Mouse (Mus musculus): Measurements from ENCODE around the gene Atp8a2. TPM values are rescaled to one million over a fixed set of nuclear protein-coding genes. Genes with fewer than 3 reads are reported as not detected.
"Not testable (repeated sequence)": the region's sequence is repeated elsewhere in the genome, so short reads cannot be mapped to it uniquely, and the experiment has no call there.

Atp8a2 gene
- total RNA-seq, 1 experiment from 2014 or later = 0.57 TPM

DNA sequence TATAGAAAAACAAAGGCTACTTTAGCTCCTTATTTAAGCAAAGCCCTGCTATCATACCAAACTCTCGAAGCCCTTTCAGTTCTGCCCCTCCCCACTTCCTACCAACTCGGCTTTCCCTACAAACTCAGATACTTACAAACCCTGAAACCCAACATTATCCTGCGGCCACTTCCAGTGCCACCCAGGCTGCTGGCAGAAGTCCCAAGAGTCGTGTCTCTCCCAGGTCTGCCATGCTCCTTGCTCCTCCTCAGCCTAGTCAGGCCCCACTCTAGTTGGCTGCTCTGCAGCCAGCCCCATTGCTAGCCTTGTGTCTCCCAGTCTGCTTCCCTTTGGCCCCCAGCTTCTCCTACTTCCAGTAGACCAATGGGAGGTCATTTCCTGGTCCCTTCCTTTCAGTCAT lies 451.3 kb downstream of the Atp8a2 start:
- no peak for ATAC-seq (replicated peaks; ENCODE audit: insufficient number of reproducible peaks, low FRiP score, low TSS enrichment, poor library complexity, severe bottlenecking)

DNA sequence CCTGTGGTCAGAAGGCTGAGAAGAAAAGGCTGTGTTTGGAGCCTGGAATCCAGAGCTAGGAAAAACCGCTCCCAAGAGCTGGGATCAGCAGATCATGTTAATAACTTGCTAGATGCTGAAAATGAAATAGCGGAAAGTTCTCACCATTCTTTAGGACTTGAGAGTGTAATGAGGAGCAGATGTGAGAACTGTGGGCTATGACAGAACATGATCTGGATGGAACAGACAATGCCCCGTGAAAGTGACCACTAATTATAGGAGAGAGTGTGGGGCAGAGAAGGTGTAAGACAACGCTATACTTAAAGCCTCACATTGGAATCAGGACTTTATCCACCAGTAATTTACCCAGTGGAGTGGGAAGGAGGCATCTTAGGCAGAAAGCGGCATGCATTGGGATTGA lies 455.2 kb downstream of the Atp8a2 start:
- ATAC-seq (replicated peaks; ENCODE audit: insufficient number of reproducible peaks, low FRiP score, low TSS enrichment, poor library complexity, severe bottlenecking) = no peak

DNA sequence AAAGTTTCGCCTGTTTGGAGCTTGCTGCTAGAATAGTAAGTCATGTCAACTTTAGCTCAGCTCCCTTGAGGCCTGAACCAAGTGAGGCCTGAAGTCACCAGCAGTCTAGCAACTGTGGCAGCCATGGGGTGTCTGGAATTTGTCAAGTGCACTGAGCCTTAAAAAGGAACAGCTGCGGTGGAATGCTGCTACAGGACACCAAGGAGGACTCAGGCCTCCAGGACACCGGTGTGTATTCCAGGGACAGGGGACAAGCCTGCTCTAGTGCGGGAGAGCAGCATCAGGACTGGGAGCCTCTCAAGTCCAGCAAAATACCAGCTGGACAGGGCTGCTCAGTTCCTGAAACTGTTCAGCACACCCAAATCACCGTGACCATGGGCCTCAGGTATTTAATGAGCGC lies 457.5 kb downstream of the Atp8a2 start:
- ATAC-seq (replicated peaks; ENCODE audit: insufficient number of reproducible peaks, low FRiP score, low TSS enrichment, poor library complexity, severe bottlenecking) = no peak

DNA sequence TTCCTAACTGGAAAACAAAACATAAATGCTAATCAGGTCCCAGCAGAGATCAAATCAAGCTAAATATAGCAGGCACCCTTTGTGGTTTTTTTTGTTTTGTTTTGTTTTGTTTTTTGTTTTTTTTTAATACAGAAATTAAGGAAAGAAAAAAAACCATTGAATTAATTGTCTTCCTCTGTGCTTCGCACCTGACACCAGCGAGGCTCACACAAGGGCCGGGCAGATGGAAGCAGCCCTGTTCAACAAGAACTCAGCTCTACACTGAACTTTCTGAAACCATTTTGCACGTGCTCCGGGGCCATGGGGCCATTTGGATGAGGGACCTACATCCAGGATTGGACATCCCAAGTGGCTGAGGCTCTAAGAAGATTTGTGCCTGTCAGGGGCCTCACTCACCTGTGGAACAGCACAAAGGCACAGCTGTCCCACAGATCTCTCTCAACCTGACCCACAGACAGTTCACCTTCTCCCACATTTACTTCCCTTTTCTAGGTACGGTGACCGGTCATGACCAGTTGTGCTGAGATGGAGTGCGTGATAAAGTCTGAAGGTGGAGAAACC lies 459.2 kb downstream of the Atp8a2 start:
- ATAC-seq (replicated peaks; ENCODE audit: insufficient number of reproducible peaks, low FRiP score, low TSS enrichment, poor library complexity, severe bottlenecking) = no peak

DNA sequence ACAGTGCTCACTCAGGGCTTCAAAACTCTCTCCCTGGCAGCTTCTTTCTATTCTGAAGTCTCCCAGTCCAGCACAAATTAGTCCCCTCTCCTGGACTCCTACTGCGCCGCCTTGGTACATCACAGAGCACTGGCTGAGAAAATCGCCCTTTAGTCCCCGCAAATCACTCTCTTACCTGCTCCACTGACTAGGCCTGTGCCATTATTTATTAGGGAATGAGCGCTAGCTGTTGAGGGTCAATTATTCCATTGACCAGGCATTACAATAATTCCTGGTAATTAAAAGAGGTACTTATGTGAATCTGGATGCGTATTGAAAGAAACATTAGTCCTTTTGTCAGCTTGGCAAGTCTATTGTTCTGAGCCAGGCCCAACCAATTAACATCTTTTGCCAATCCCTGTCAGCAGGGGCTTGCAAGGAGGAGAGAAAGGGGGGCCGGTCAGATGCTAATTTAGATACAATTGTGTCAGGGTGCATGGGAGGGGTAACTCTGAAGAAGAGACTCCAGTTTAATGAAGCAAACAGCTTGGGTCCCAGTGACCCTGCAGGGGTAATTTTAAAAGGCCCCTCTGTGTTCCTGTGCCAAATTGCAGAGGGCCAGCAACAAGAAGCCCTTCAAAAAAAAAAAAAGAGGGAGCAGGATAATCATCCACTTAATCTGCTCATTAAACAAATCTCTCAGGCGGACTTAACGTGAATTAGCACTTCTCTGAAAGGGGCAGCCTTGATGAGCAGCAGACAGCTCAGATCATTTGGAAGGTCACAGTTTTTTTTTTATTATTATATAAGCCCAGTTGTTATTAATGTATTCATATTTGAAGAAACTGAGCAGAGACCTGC lies 459.9 kb downstream of the Atp8a2 start:
- ATAC-seq (replicated peaks; ENCODE audit: insufficient number of reproducible peaks, low FRiP score, low TSS enrichment, poor library complexity, severe bottlenecking) = no peak

DNA sequence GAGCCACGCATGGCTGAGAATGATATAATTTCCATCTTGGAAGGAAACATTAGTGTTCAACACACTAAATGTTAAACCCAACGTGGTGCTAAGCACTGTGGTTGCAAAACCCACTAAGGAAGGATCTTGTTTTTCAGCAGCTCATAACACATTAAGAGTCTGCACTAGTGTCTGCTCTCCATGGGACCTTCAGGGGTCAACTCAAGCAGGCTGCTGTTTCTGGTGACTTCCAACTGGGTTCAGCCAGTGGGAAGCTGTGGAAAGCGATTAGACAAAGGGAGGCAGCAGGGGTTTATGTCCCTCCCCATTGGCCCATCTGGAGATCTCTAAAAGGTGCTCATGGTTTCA lies 467.0 kb downstream of the Atp8a2 start:
- ATAC-seq (replicated peaks; ENCODE audit: insufficient number of reproducible peaks, low FRiP score, low TSS enrichment, poor library complexity, severe bottlenecking) = no peak

GRCm38 (mm10) chr14:59729298-59730042 lies 467.5 kb downstream of the Atp8a2 start:
- no peak for ATAC-seq (replicated peaks; ENCODE audit: insufficient number of reproducible peaks, low FRiP score, low TSS enrichment, poor library complexity, severe bottlenecking)

GRCm38 (mm10) chr14:59727016-59727415 lies 470.0 kb downstream of the Atp8a2 start:
- ATAC-seq (replicated peaks; ENCODE audit: insufficient number of reproducible peaks, low FRiP score, low TSS enrichment, poor library complexity, severe bottlenecking) = no peak

GRCm38 (mm10) chr14:59723163-59723562 lies 473.8 kb downstream of the Atp8a2 start:
- ATAC-seq (replicated peaks; ENCODE audit: insufficient number of reproducible peaks, low FRiP score, low TSS enrichment, poor library complexity, severe bottlenecking) = no peak

GRCm38 (mm10) chr14:59721957-59722356 lies 475.0 kb downstream of the Atp8a2 start:
- ATAC-seq (replicated peaks; ENCODE audit: insufficient number of reproducible peaks, low FRiP score, low TSS enrichment, poor library complexity, severe bottlenecking) = no peak

DNA sequence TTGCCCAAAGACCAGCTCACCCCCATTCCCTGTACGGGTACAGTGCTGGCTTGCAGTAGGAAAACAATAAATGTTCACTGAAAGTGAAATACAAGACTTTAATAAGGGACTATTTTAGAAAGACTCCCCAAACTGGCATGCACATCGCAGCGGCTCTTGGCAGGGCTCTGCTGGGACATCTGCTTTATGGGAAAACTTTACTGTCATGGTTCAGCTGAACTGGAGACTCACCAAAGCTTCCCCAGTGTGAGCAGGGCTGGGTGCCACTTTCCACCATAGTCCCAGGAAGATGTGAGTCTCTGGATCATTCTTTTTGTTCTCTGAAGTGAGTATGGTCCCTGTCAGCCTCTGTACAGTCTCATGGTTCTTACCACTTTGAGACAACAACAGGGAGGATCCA lies 475.6 kb downstream of the Atp8a2 start:
- no peak for ATAC-seq (replicated peaks; ENCODE audit: insufficient number of reproducible peaks, low FRiP score, low TSS enrichment, poor library complexity, severe bottlenecking)

DNA sequence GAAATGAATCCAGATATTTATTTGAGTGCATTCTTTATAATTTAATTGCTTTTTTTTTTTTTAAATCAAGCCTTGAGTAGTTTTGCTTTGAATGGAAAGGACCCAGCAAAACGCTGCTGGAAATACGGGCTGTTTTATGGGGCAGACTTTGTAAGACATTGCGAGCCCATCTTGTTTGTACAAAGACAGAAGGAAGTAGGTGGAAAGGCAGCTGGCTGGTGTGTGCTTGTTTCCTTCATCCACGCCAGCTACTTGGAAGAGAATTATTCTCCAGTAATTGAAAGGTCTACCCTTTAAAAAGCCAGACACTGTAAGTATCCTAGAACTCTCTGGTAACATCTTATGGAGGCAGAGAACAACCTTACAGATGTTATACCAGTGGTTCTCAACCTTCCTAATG lies 476.6 kb downstream of the Atp8a2 start:
- no peak for ATAC-seq (replicated peaks; ENCODE audit: insufficient number of reproducible peaks, low FRiP score, low TSS enrichment, poor library complexity, severe bottlenecking)

DNA sequence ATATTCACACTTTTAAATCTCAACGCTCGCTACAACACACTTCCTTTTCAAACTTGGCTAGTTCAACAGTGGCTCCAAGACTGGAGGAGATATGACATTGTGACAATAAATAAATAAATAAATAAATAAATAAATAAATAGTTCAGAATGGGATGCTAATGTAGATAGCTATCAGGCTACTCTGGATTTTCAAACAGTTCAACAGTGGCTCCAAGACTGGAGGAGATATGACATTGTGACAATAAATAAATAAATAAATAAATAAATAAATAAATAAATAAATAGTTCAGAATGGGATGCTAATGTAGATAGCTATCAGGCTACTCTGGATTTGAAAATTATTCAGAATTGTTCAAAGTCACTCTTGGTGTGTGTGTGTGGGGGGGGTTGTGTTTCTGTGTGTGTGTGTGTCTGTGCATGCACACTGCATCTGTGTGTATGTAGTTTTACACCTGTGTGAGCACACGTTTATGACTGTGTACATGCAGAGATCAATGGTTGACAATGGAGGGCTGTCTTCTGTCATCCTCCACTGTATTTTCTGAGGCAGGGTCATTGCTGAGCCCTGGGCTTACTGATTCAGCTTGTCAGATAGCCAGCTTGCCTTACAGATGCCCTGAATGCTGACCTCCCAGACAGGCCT lies 480.4 kb downstream of the Atp8a2 start:
- not testable (repeated sequence) for ATAC-seq (replicated peaks; ENCODE audit: insufficient number of reproducible peaks, low FRiP score, low TSS enrichment, poor library complexity, severe bottlenecking)

- no peak for ATAC-seq (replicated peaks; ENCODE audit: insufficient number of reproducible peaks, low FRiP score, low TSS enrichment, poor library complexity, severe bottlenecking)
These were observed 481.1 kb downstream of the Atp8a2 start for GRCm38 (mm10) chr14:59715695-59716442.

DNA sequence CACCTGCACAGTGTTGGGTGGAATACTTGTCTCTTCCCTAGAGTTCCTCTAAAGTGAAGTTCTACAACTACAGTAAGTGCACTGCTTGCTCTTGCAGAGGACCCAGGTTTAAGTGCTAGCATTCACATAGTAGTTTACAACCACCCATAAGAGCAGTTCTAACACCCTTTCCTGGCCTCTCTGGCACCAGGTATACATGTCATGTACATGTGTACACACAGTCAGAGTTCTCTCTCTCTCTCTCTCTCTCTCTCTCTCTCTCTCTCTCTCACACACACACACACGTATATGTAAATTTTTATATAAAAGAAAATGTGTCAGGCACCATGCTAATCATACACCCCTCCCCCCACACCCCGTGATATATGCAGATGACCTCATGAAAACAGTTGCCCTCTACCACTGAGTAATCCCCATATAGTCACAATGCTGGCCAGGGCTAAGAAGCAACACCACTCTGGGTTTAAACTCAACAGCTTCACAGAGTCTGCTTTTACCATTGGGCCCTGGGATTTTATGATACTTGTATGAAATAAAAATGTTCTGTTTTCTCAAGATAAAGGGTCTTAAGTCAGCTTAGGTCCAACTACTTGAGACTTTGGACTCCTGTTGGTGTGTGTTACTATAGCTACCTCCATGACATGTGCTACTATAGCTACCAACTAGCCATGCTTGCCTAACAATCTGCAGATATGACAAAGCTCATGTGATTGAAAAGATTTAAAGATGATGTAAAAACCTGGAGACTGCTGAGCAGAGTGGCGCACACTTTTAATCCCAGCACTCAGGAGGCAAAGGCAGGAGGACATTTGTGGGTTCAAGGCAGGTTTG lies 487.3 kb downstream of the Atp8a2 start:
- no peak for ATAC-seq (replicated peaks; ENCODE audit: insufficient number of reproducible peaks, low FRiP score, low TSS enrichment, poor library complexity, severe bottlenecking)

- ATAC-seq (replicated peaks; ENCODE audit: insufficient number of reproducible peaks, low FRiP score, low TSS enrichment, poor library complexity, severe bottlenecking) = no peak
These were observed 489.0 kb downstream of the Atp8a2 start for GRCm38 (mm10) chr14:59708009-59708408.

DNA sequence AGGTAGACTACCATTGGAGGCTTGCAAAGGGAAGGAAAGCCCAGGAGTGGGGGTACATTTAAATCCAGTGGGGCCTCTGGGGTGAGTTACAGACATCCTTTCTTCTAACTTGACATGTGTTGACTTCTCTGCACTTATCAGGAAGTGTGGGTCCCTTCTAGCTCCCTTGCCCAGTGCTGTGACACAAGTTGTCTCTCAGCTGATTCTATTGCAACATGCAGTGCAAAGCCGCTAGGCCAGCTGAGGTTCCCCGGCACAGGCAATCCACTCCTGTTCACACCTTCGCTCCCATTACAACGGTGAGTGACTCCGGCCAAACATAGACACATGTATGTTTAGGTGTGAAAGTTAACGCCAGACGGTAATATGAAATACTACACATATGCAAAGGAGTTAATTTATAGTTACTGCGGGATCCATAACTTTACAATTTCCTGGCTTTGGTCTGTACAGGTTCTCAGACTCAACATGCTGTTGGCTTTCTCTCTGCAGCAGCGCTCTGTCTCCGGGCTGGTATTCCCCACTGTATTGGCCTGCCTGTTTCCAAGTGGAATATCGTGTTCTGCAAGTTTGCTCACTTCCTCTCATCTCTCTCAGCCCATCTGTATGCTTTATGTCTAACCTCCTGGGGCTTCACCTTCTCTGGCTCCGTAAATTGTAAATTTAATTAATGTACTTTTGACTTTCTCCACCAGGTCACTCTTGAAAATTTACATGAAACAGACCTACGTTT lies 491.5 kb downstream of the Atp8a2 start:
- no peak for ATAC-seq (replicated peaks; ENCODE audit: insufficient number of reproducible peaks, low FRiP score, low TSS enrichment, poor library complexity, severe bottlenecking)
